Mouse (Mus musculus) limb, embryonic 10.5 days (tissue): ENCODE measurements around the gene AI837181. TPM values are rescaled to one million over a fixed set of nuclear protein-coding genes. Genes with fewer than 3 reads are reported as not detected.

Experiments
- DNase-seq: peaks from one replicate; pipeline ENCODE4 v3.0.0-alpha.2; 2017; ENCODE audit warnings: low spot score
- H3K27ac ChIP-seq: fragments of 300-500 bp; sonication (generic); 2 replicates; pipeline ENCODE4 v1.5.1; 2016; ENCODE audit warnings: mild to moderate bottlenecking
- H3K27me3 ChIP-seq: fragments of 300-500 bp; sonication (generic); 2 replicates; pipeline ENCODE4 v1.6.1; 2016; ENCODE audit warnings: low read depth, mild to moderate bottlenecking; ENCODE audit not compliant: poor library complexity, severe bottlenecking
- H3K36me3 ChIP-seq: fragments of 300-500 bp; sonication (generic); 2 replicates; pipeline ENCODE4 v1.6.1; 2016; ENCODE audit warnings: mild to moderate bottlenecking, moderate library complexity
- H3K4me1 ChIP-seq: fragments of 300-500 bp; sonication (generic); 2 replicates; pipeline ENCODE4 v1.6.1; 2016
- H3K4me3 ChIP-seq: fragments of 300-500 bp; sonication (generic); 2 replicates; pipeline ENCODE4 v1.5.1; 2016; ENCODE audit warnings: mild to moderate bottlenecking, moderate library complexity
- H3K9me3 ChIP-seq: fragments of 300-500 bp; sonication (generic); replicated peaks from 2 replicates; pipeline ENCODE4 v1.6.1; 2016; ENCODE audit warnings: mild to moderate bottlenecking
- WGBS: fragments of 180-500 bp; shearing (Covaris S2); methylation state at CpG from one replicate; pipeline ENCODE4 v1.1.7; 2016; 5-methylcytosine and 5-hydroxymethylcytosine counted together
- polyA plus RNA-seq: library from polyadenylated mRNA; unstranded; fragments of >200 nt; fragmentation: Nextera tagmentation; extraction: Ambion mirVana; gene quantifications from 2 replicates; pipeline ENCODE4 v1.2.1, GENCODE M21; 2016

The AI837181 gene
- polyA plus RNA-seq, 1 experiment from 2014 or later = 68.8 TPM

GRCm38 (mm10) chr19:5456241-5456921 lies 31.4 kb downstream of the AI837181 start:
- 6% methylated on average over 26 of the region's 26 CpGs for WGBS
- Histone ChIP-seq H3K9me3 (no peaks in the 10 kb centered on the region), H3K4me1 (peaks cover 47% of the 10 kb centered on the region), H3K27me3 (peaks cover 16% of the 10 kb centered on the region), H3K36me3 (peaks cover 34% of the 10 kb centered on the region), H3K4me3 (peak overlapping the region; percentile 79), H3K27ac (peak overlapping the region; percentile 95)
- DNase-seq = peak; percentile 42

GRCm38 (mm10) chr19:5456922-5457745 lies 32.2 kb downstream of the AI837181 start:
- Histone ChIP-seq H3K36me3 (peaks cover 37% of the 10 kb centered on the region), H3K27me3 (peaks cover 11% of the 10 kb centered on the region), H3K4me1 (peaks cover 52% of the 10 kb centered on the region), H3K9me3 (no peaks in the 10 kb centered on the region), H3K4me3 (peak overlapping the region; percentile 79), H3K27ac (peak overlapping the region; percentile 95)
- WGBS = under 1% methylated on average over 70 of the region's 70 CpGs
- peak; percentile 95 for DNase-seq

DNA sequence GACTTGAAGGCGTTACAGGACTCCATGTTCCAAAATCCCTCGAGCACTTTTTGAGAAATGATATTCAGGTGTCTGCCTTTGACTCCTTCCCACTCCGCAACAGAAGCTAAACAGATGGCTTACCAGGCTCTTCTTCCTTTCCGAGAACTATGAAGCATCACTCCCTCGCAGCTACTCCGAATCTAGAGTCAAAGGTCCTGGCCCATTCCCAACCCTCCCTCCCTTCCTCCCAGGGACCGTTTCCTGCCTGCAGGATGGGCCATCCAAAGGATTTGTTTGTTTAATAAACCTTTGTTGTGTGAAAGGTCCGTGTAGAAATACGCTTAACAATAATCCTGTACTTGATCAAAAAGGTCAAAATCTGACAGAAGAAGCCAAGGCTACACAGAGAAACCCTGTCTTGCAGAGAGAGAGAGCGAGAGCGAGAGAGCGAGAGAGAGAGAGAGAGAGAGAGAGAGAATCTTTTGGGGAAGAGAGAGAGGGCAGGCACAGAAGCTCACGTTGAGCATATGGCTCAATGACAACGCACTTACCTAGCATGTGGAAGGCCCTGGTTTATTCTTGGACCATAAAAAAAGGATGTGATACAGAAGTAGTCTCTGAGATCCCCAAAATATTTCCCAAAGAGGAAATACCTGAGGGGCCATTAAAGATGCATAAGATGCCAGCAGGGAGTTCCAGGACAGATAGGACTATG lies 33.0 kb downstream of the AI837181 start, which contains the start of gene Ccdc85b:
Ccdc85b (minus strand) TSS at position 149 of the 697 bp plus-strand sequence.
- peak within 1 kb of the TSS; percentile 79 for H3K4me3 ChIP-seq
- peaks cover 52% of the 10 kb centered on the region for H3K4me1 ChIP-seq
- peaks cover 11% of the 10 kb centered on the region for H3K27me3 ChIP-seq
- peak within 1 kb of the TSS; percentile 95 for H3K27ac ChIP-seq
- peaks cover 42% of the 10 kb centered on the region for H3K36me3 ChIP-seq
- WGBS = 18% methylated on average over 14 of the region's 14 CpGs
- no peak for DNase-seq
- H3K9me3 ChIP-seq = no peaks in the 10 kb centered on the region

GRCm38 (mm10) chr19:5459019-5459418 lies 34.1 kb downstream of the AI837181 start:
- H3K4me3 ChIP-seq = no peak overlapping the region
- DNase-seq = no peak
- WGBS = 72% methylated on average over 7 of the region's 7 CpGs
- H3K36me3 ChIP-seq = peaks cover 44% of the 10 kb centered on the region
- H3K4me1 ChIP-seq = peaks cover 56% of the 10 kb centered on the region
- no peaks in the 10 kb centered on the region for H3K9me3 ChIP-seq
- H3K27me3 ChIP-seq = peaks cover 11% of the 10 kb centered on the region
- H3K27ac ChIP-seq = no peak overlapping the region

DNA sequence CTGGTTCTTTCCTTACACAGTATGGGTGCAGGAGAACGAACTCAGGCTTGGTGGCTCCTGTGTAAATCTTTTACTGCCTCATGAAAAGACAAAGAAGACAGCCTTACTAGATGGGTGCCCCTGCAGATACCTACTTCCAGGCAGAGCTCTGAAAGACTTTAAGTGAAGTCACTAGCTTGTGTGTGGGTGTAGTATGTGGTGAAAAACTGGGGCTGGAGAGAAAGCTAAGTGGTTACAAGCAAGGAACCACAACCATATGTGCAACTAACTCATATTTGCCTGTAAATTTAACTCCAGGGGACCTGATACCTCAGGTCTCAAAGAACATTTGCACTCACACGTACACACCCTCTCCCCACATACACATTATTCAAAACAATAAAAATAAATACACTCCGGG lies 35.0 kb downstream of the AI837181 start:
- peaks cover 44% of the 10 kb centered on the region for H3K36me3 ChIP-seq
- H3K4me3 ChIP-seq = peak overlapping the region; percentile 85
- peaks cover 11% of the 10 kb centered on the region for H3K27me3 ChIP-seq
- peaks cover 58% of the 10 kb centered on the region for H3K4me1 ChIP-seq
- WGBS = 27% methylated on average over 3 of the region's 3 CpGs
- peak overlapping the region; percentile 89 for H3K27ac ChIP-seq
- H3K9me3 ChIP-seq = no peaks in the 10 kb centered on the region
- DNase-seq = no peak

GRCm38 (mm10) chr19:5460465-5460911 lies 35.5 kb downstream of the AI837181 start, which contains the start of gene Fibp:
Gene Fibp, plus strand, starts transcription at chr19:5460615.
- peak within 1 kb of the TSS; percentile 85 for H3K4me3 ChIP-seq
- peak within 1 kb of the TSS; percentile 89 for H3K27ac ChIP-seq
- H3K9me3 ChIP-seq = no peaks in the 10 kb centered on the region
- peaks cover 53% of the 10 kb centered on the region for H3K4me1 ChIP-seq
- peak; percentile 97 for DNase-seq
- H3K27me3 ChIP-seq = peaks cover 11% of the 10 kb centered on the region
- under 1% methylated on average over 32 of the region's 32 CpGs for WGBS
- H3K36me3 ChIP-seq = peaks cover 44% of the 10 kb centered on the region

- Histone ChIP-seq H3K9me3 (no peaks in the 10 kb centered on the region), H3K4me3 (peak overlapping the region; percentile 85), H3K27ac (no peak overlapping the region), H3K4me1 (peaks cover 43% of the 10 kb centered on the region), H3K27me3 (peaks cover 11% of the 10 kb centered on the region), H3K36me3 (peaks cover 50% of the 10 kb centered on the region)
- 91% methylated on average over 6 of the region's 6 CpGs for WGBS
- DNase-seq = no peak
Observed at GRCm38 (mm10) chr19:5461411-5461810, 36.5 kb downstream of the AI837181 start.

DNA sequence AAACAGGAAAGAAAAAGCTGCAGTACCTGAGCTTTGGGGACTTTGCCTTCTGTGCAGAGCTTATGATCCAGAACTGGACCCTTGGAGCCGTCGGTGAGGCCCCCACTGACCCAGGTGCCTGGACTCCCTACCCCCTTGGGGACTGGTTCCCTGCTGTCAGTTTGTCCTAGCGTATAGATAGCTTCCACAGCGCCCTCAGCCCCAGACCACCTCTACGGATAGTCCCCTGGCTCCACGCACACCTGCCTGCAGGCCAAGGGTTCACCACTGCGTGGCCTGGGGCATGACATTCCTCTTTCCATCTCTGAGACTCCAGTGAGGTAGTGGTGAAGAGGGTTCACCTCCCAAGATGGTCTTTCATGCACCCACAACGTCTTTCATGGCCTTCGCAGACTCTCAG lies 38.3 kb downstream of the AI837181 start:
- H3K4me1 ChIP-seq = peaks cover 25% of the 10 kb centered on the region
- H3K9me3 ChIP-seq = no peaks in the 10 kb centered on the region
- H3K36me3 ChIP-seq = peaks cover 68% of the 10 kb centered on the region
- 89% methylated on average over 9 of the region's 9 CpGs for WGBS
- H3K27me3 ChIP-seq = peaks cover 11% of the 10 kb centered on the region
- no peak for DNase-seq
- peak overlapping the region; percentile 35; the same call in 1 of the 2 replicates for H3K4me3 ChIP-seq
- no peak overlapping the region for H3K27ac ChIP-seq

DNA sequence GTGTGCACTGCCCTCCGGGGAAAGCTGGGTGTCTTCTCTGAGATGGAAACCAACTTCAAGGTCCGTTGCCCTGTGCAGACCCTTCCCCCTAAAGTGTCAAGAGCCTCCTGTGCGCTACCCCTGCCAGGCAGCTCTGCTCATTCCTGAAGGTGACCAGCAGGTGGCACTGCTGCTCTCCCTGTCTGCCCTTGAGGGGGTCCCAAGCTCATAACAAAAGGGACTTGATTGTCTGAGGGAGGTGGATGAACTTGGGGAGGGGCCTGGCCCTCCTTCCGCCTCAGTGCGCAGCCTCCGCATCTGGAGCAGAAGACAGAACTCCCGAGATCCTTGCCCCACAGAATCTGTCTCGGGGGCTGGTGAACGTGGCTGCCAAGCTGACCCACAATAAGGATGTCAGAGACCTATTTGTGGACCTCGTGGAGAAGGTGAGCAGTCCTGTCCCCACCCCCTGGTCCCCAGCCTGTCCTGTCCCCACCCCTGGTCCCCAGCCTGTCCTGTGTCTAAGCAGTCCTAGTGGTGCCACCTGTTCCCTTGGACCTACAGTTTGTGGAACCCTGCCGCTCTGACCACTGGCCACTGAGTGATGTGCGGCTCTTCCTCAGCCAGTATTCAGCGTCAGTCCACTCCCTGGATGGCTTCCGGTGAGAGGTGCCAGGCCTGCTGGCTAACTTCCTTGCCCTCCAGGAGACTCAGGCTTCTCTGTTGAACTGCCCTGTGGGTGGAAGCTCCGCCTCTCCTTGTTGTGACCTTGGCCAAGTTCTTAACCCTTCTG lies 39.0 kb downstream of the AI837181 start:
- DNase-seq = peak; percentile 84
- peaks cover 25% of the 10 kb centered on the region for H3K4me1 ChIP-seq
- 64% methylated on average over 15 of the region's 15 CpGs for WGBS
- H3K27me3 ChIP-seq = peaks cover 5% of the 10 kb centered on the region
- peak overlapping the region; percentile 87 for H3K27ac ChIP-seq
- H3K36me3 ChIP-seq = peaks cover 70% of the 10 kb centered on the region
- peak overlapping the region; percentile 35 for H3K4me3 ChIP-seq
- H3K9me3 ChIP-seq = no peaks in the 10 kb centered on the region

GRCm38 (mm10) chr19:5465037-5465436 lies 40.1 kb downstream of the AI837181 start:
- 94% methylated on average over 8 of the region's 8 CpGs for WGBS
- H3K4me3 ChIP-seq = no peak overlapping the region
- DNase-seq = no peak
- no peaks in the 10 kb centered on the region for H3K27me3 ChIP-seq
- H3K27ac ChIP-seq = no peak overlapping the region
- peaks cover 23% of the 10 kb centered on the region for H3K4me1 ChIP-seq
- peaks cover 70% of the 10 kb centered on the region for H3K36me3 ChIP-seq
- no peaks in the 10 kb centered on the region for H3K9me3 ChIP-seq

- Histone ChIP-seq H3K27me3 (no peaks in the 10 kb centered on the region), H3K9me3 (no peaks in the 10 kb centered on the region), H3K4me1 (peaks cover 9% of the 10 kb centered on the region), H3K36me3 (peaks cover 64% of the 10 kb centered on the region), H3K4me3 (no peak overlapping the region), H3K27ac (no peak overlapping the region)
- WGBS = 95% methylated on average over 6 of the region's 6 CpGs
- no peak for DNase-seq
Observed at GRCm38 (mm10) chr19:5466916-5467500, 42.1 kb downstream of the AI837181 start.

- Histone ChIP-seq H3K9me3 (no peaks in the 10 kb centered on the region), H3K4me3 (no peak within 1 kb of the TSS), H3K4me1 (peaks cover 13% of the 10 kb centered on the region), H3K36me3 (peaks cover 50% of the 10 kb centered on the region), H3K27me3 (no peaks in the 10 kb centered on the region), H3K27ac (no peak within 1 kb of the TSS)
- DNase-seq = no peak
- 60% methylated on average over 5 of the region's 5 CpGs for WGBS
Observed at GRCm38 (mm10) chr19:5468374-5468773, 43.4 kb downstream of the AI837181 start, which contains the start of gene Ctsw. Gene Ctsw, minus strand, starts transcription at chr19:5468507.
